Mouse (Mus musculus): ENCODE data around the gene Ovol2.

DNA sequence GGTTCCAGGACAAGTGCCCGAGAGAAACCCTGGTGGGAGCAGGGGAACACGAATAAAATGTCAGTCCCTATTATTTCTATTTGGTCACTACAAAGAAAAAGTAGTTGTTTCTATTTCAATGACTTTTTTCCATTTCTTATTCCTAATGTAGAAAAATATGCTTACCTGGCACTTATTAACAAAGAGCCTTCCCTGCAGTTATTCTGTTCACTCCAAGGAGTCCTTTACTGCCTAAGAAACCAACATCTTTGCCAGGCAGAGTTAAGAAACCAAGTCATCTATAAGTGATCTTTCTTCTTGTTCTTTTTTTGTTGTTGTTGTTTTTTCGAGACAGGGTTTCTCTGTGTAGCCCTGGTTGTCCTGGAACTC is 66.8 kb downstream of the Ovol2 start:
- TF ChIP-seq CTCF (IDR thresholded peaks at IDR 0.05; ENCODE audit: insufficient read depth, low read depth, low read length) (no peak), POLR2A (IDR thresholded peaks at IDR 0.05; ENCODE audit: insufficient read depth, low read depth, low read length) (no peak)

Data from olfactory bulb, adult 2 months (tissue).